Mouse (Mus musculus) inflammation-experienced regulatory T-cells (primary cell): ENCODE results near the gene Chrm3. TPM values are rescaled to one million over a fixed set of nuclear protein-coding genes. Genes with fewer than 3 reads are reported as not detected.

Experiments used
- polyA plus RNA-seq, 2 experiments: library from polyadenylated mRNA; unstranded; fragments of 100-300 nt; shearing (Covaris generic); gene quantifications; one replicate each; pipeline ENCODE4 v1.2.1; 2017

Chrm3 gene
- 1 to 10 TPM in 1 of 2 experiments, under 1 TPM in 1; 0.82 to 2.6 TPM for polyA plus RNA-seq

GRCm38 (mm10) chr13:10360777-10361176 lies at the start of gene Chrm3:
TSS of gene Chrm3 (minus strand) at chr13:10360847.

